Mouse (Mus musculus): ENCODE data around the gene Snx14. TPM values are rescaled to one million over a fixed set of nuclear protein-coding genes. Genes with fewer than 3 reads are reported as not detected.
A peak's percentile ranks its signal among the peaks of the same experiment; 100 is the strongest.

Snx14 gene
- polyA plus RNA-seq, 1 experiment from 2014 or later = 19.6 TPM

DNA sequence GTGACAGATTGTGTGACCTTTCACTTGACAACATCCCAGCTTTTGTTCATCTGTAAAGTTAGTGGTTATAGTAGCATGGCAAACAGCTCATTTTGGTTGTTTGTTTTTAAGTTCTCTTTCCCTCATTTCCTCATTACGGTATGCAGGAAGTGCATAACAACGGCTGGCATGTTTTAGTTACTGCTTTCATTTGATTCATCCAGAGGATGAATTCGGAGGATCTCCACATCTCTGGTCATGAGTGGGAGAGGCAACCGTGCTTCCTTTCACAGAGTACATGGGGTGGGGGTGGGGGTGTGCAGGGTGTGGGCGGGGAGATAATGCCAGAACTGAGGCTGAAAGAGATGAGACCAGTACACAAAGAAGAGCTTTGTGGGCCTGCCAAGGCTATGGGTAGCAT, 91.9 kb downstream of the Snx14 start:
- WGBS = 55% methylated on average over 5 of the region's 5 CpGs
- Histone ChIP-seq H3K9me3 (ENCODE audit: control insufficient read depth, low read length) (no peaks in the 10 kb centered on the region), H3K27ac (ENCODE audit: low read depth, low read length) (no peak overlapping the region), H3K4me3 (ENCODE audit: low read depth, low read length) (no peak overlapping the region), H3K4me2 (no peak overlapping the region), H3K27me3 (replicated peaks; ENCODE audit: control insufficient read depth, insufficient read depth, low read length) (no peaks in the 10 kb centered on the region), H3K36me3 (ENCODE audit: control insufficient read depth, insufficient read depth, low read length) (no peaks in the 10 kb centered on the region), H3K4me1 (replicated peaks; ENCODE audit: control insufficient read depth, insufficient read depth, low read length) (no peaks in the 10 kb centered on the region), H3K9ac (ENCODE audit: low read depth, low read length) (no peak overlapping the region)
- ATAC-seq (replicated peaks; ENCODE audit: low FRiP score) = no peak
- DNase-seq (ENCODE audit: low spot score) = no peak

DNA sequence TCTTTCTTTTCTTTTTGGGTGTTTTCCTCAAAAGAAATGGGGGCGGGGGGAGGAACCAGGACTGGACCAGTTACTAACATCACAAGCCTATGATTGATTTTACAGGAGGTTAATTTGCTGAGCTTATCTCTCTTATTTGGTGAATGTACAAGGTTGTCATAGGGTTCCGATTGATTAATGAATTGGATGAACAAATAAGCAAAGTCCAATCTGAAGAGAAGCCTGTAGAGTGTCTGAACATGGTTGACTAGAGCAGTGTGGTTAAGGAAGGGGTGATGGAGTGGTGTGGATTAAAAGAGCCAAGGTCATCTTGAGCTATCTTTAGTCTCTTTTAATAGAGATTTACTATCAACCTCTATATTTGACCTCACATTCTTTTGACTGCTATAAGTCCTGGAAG, 94.3 kb downstream of the Snx14 start:
- peak; percentile 59; the same call in 1 of the 2 replicates for ATAC-seq (replicated peaks; ENCODE audit: low FRiP score)
- no peak overlapping the region for H3K9ac ChIP-seq (ENCODE audit: low read depth, low read length)
- WGBS = 80% methylated on average over 2 of the region's 2 CpGs

GRCm38 (mm10) chr9:88342701-88343100, 96.1 kb downstream of the Snx14 start:
- WGBS = 82% methylated on average over 3 of the region's 3 CpGs
- H3K27ac ChIP-seq (ENCODE audit: low read depth, low read length) = no peak overlapping the region
- no peak overlapping the region for H3K9ac ChIP-seq (ENCODE audit: low read depth, low read length)
- H3K4me3 ChIP-seq (ENCODE audit: low read depth, low read length) = no peak overlapping the region
- H3K27me3 ChIP-seq (replicated peaks; ENCODE audit: control insufficient read depth, insufficient read depth, low read length) = no peaks in the 10 kb centered on the region
- ATAC-seq (replicated peaks; ENCODE audit: low FRiP score) (no peak), DNase-seq (ENCODE audit: low spot score) (no peak)
- H3K36me3 ChIP-seq (ENCODE audit: control insufficient read depth, insufficient read depth, low read length) = no peaks in the 10 kb centered on the region
- H3K4me1 ChIP-seq (replicated peaks; ENCODE audit: control insufficient read depth, insufficient read depth, low read length) = no peaks in the 10 kb centered on the region
- no peaks in the 10 kb centered on the region for H3K9me3 ChIP-seq (ENCODE audit: control insufficient read depth, low read length)
- no peak overlapping the region for H3K4me2 ChIP-seq

More for the DNA sequence above, 94.3 kb downstream of the Snx14 start:
- no peak for DNase-seq (ENCODE audit: low spot score)
- Histone ChIP-seq H3K27ac (ENCODE audit: low read depth, low read length) (no peak overlapping the region), H3K36me3 (ENCODE audit: control insufficient read depth, insufficient read depth, low read length) (no peaks in the 10 kb centered on the region), H3K4me2 (no peak overlapping the region), H3K4me1 (replicated peaks; ENCODE audit: control insufficient read depth, insufficient read depth, low read length) (no peaks in the 10 kb centered on the region), H3K4me3 (ENCODE audit: low read depth, low read length) (no peak overlapping the region), H3K27me3 (replicated peaks; ENCODE audit: control insufficient read depth, insufficient read depth, low read length) (no peaks in the 10 kb centered on the region), H3K9me3 (ENCODE audit: control insufficient read depth, low read length) (no peaks in the 10 kb centered on the region)

DNA sequence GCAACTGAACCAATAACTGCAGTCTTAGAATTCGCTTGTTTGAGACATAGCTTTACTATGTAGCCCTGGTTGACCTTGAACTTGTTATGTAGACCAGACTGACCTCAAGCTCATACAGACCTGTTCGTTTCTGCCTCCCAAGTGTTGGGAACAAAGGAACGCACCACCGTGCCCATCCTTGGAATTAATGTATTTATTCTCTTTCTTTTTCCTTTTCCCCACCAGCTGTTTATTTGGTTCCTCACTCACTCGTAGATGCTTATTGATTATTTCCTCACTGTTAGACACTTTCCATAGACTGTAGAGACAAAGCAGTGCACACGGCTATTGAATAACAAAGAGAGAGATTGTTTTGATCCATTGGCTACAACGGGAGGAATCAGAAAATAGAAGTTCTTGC, 96.5 kb downstream of the Snx14 start:
- Histone ChIP-seq H3K4me3 (ENCODE audit: low read depth, low read length) (no peak overlapping the region), H3K27me3 (replicated peaks; ENCODE audit: control insufficient read depth, insufficient read depth, low read length) (no peaks in the 10 kb centered on the region), H3K9ac (ENCODE audit: low read depth, low read length) (no peak overlapping the region), H3K4me1 (replicated peaks; ENCODE audit: control insufficient read depth, insufficient read depth, low read length) (no peaks in the 10 kb centered on the region), H3K4me2 (no peak overlapping the region), H3K27ac (ENCODE audit: low read depth, low read length) (no peak overlapping the region), H3K36me3 (ENCODE audit: control insufficient read depth, insufficient read depth, low read length) (no peaks in the 10 kb centered on the region), H3K9me3 (ENCODE audit: control insufficient read depth, low read length) (no peaks in the 10 kb centered on the region)
- DNase-seq (ENCODE audit: low spot score) (no peak), ATAC-seq (replicated peaks; ENCODE audit: low FRiP score) (no peak)
- WGBS = 80% methylated on average over 7 of the region's 7 CpGs

GRCm38 (mm10) chr9:88340819-88341218, 97.9 kb downstream of the Snx14 start:
- no peak for DNase-seq (ENCODE audit: low spot score)
- WGBS = 83% methylated on average over 3 of the region's 3 CpGs
- Histone ChIP-seq H3K27ac (ENCODE audit: low read depth, low read length) (no peak overlapping the region), H3K4me2 (no peak overlapping the region), H3K4me1 (replicated peaks; ENCODE audit: control insufficient read depth, insufficient read depth, low read length) (no peaks in the 10 kb centered on the region), H3K27me3 (replicated peaks; ENCODE audit: control insufficient read depth, insufficient read depth, low read length) (no peaks in the 10 kb centered on the region), H3K9ac (ENCODE audit: low read depth, low read length) (no peak overlapping the region), H3K9me3 (ENCODE audit: control insufficient read depth, low read length) (no peaks in the 10 kb centered on the region), H3K4me3 (ENCODE audit: low read depth, low read length) (no peak overlapping the region), H3K36me3 (ENCODE audit: control insufficient read depth, insufficient read depth, low read length) (no peaks in the 10 kb centered on the region)
- ATAC-seq (replicated peaks; ENCODE audit: low FRiP score) = no peak

DNA sequence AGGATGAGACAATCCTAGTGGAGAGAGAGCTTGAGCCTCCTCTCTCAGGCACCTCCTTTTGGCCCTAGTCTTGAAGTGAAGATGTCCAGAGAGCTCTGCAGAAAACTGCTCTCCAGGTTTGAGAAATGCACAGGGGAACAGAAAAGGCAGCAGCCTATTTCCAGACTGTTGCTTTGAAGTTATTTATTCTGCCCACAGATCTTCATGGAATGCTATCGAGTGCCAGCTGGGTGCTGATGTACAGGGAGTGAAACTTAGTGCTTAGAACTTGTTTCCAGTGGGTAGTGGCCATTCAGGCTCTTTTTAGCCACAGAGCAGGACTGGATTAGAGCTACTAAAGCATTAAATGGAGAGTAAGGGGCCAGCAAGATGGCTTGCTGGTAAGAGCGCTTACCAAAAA, 102.9 kb downstream of the Snx14 start:
- no peak for ATAC-seq (replicated peaks; ENCODE audit: low FRiP score)
- H3K4me2 ChIP-seq = no peak overlapping the region
- H3K36me3 ChIP-seq (ENCODE audit: control insufficient read depth, insufficient read depth, low read length) = no peaks in the 10 kb centered on the region
- WGBS = 64% methylated on average over 1 of the region's 2 CpGs
- H3K27ac ChIP-seq (ENCODE audit: low read depth, low read length) = no peak overlapping the region
- H3K9ac ChIP-seq (ENCODE audit: low read depth, low read length) = no peak overlapping the region
- no peaks in the 10 kb centered on the region for H3K27me3 ChIP-seq (replicated peaks; ENCODE audit: control insufficient read depth, insufficient read depth, low read length)
- no peaks in the 10 kb centered on the region for H3K4me1 ChIP-seq (replicated peaks; ENCODE audit: control insufficient read depth, insufficient read depth, low read length)
- H3K4me3 ChIP-seq (ENCODE audit: low read depth, low read length) = no peak overlapping the region
- DNase-seq (ENCODE audit: low spot score) = no peak
- H3K9me3 ChIP-seq (ENCODE audit: control insufficient read depth, low read length) = no peaks in the 10 kb centered on the region

DNA sequence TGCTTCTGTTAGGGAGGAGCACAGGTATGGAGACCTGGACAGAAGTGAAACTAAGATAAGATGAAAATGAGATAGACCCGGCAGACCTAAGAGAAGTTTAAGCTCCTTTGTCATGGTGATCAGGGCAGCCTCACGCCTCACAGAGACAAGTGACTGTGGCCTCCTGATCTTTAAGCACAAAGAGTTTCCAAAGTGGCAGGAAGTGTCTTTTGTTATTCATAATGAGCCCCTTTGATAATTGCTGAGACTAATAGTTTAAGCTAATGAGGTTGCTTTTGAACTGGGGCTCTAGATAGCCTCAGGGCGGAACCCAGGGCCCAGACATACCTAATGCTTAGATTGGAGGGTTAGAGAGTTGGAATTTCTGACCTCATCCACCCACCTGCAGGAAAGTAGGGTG, 106.3 kb downstream of the Snx14 start:
- WGBS = 48% methylated on average over 3 of the region's 3 CpGs
- ATAC-seq (replicated peaks; ENCODE audit: low FRiP score) (no peak), DNase-seq (ENCODE audit: low spot score) (no peak)
- Histone ChIP-seq H3K9ac (ENCODE audit: low read depth, low read length) (no peak overlapping the region), H3K36me3 (ENCODE audit: control insufficient read depth, insufficient read depth, low read length) (no peaks in the 10 kb centered on the region), H3K4me1 (replicated peaks; ENCODE audit: control insufficient read depth, insufficient read depth, low read length) (no peaks in the 10 kb centered on the region), H3K27me3 (replicated peaks; ENCODE audit: control insufficient read depth, insufficient read depth, low read length) (peaks cover 7% of the 10 kb centered on the region; the same call in 1 of the 2 replicates), H3K9me3 (ENCODE audit: control insufficient read depth, low read length) (no peaks in the 10 kb centered on the region), H3K4me2 (no peak overlapping the region), H3K27ac (ENCODE audit: low read depth, low read length) (no peak overlapping the region), H3K4me3 (ENCODE audit: low read depth, low read length) (no peak overlapping the region)

DNA sequence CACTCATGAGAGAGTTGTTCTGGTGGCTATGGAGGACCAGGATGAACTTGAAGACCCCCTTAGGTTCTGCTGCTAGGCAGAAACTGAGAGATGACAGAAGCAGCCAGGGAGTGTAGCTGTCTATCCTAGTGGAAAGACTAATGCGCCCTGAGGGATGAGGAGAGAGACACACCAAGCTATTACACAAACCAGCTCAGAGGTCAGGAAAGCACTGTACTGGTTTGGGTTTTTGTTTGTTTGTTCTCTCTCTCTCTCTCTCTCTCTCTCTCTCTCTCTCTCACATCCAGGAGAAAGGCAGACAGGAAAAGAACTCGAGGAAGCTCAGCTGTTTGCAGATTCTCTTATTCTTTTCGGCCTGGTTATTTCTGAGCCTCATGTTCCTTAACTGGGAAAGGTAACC, 108.4 kb downstream of the Snx14 start:
- WGBS = 65% methylated on average over 3 of the region's 3 CpGs
- DNase-seq (ENCODE audit: low spot score) (no peak), ATAC-seq (replicated peaks; ENCODE audit: low FRiP score) (no peak)
- Histone ChIP-seq H3K9ac (ENCODE audit: low read depth, low read length) (no peak overlapping the region), H3K27ac (ENCODE audit: low read depth, low read length) (no peak overlapping the region), H3K27me3 (replicated peaks; ENCODE audit: control insufficient read depth, insufficient read depth, low read length) (peaks cover 7% of the 10 kb centered on the region; the same call in 1 of the 2 replicates), H3K36me3 (ENCODE audit: control insufficient read depth, insufficient read depth, low read length) (no peaks in the 10 kb centered on the region), H3K4me2 (no peak overlapping the region), H3K4me1 (replicated peaks; ENCODE audit: control insufficient read depth, insufficient read depth, low read length) (no peaks in the 10 kb centered on the region), H3K4me3 (ENCODE audit: low read depth, low read length) (no peak overlapping the region), H3K9me3 (ENCODE audit: control insufficient read depth, low read length) (no peaks in the 10 kb centered on the region)

DNA sequence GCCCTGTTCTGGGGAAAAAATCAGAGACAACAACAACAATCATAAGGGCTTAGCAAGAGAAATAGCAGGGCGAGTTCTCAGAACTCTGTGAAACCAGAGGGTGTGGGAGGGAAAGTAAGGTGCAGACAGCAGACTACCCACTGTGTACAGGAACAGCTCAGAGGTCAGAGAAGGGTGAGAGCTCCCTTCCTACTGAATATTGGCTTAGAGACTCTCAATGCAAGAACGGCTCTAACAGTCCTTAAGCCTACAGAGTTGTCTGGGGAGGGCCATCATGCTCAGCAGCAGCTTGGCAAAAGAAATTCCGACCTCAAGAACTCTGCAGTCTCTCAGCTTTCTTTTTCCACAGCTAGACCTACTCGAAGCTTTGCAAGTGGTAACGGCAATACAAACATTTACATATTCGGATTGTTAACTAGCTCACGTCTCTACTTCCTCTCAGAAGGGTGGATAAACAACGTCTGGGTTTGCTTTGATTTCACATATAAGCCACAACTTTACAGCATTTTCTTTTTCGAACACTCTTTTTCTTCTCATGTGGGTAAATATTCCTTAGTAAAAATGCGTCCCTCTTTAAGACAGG, 109.5 kb downstream of the Snx14 start:
- H3K4me2 ChIP-seq = peak overlapping the region; percentile 12
- DNase-seq (ENCODE audit: low spot score) = no peak

More for the DNA sequence above, 109.5 kb downstream of the Snx14 start:
- Histone ChIP-seq H3K4me1 (replicated peaks; ENCODE audit: control insufficient read depth, insufficient read depth, low read length) (no peaks in the 10 kb centered on the region), H3K4me3 (ENCODE audit: low read depth, low read length) (no peak overlapping the region), H3K27me3 (replicated peaks; ENCODE audit: control insufficient read depth, insufficient read depth, low read length) (peaks cover 7% of the 10 kb centered on the region; the same call in 1 of the 2 replicates), H3K9me3 (ENCODE audit: control insufficient read depth, low read length) (no peaks in the 10 kb centered on the region), H3K27ac (ENCODE audit: low read depth, low read length) (no peak overlapping the region), H3K9ac (ENCODE audit: low read depth, low read length) (no peak overlapping the region), H3K36me3 (ENCODE audit: control insufficient read depth, insufficient read depth, low read length) (no peaks in the 10 kb centered on the region)
- ATAC-seq (replicated peaks; ENCODE audit: low FRiP score) = no peak
- WGBS = 37% methylated on average over 10 of the region's 10 CpGs

Data from liver, embryonic 11.5 days (tissue).